Mouse (Mus musculus): ENCODE data around the gene Vmn2r27. TPM values are rescaled to one million over a fixed set of nuclear protein-coding genes. Genes with fewer than 3 reads are reported as not detected.

The Vmn2r27 gene
- polyA plus RNA-seq (2014; fragmentation: Nextera tagmentation; extraction: Ambion mirVana) = not detected in 2 replicates

GRCm38 (mm10) chr6:124231756-124232155, at the start of gene Vmn2r27:
Vmn2r27 (minus strand) TSS chr6:124231856.
- Histone ChIP-seq H3K4me2 (no peak within 1 kb of the TSS), H3K9me3 (ENCODE audit: control insufficient read depth, low read length) (no peaks in the 10 kb centered on the region), H3K9ac (ENCODE audit: low read depth, low read length) (no peak within 1 kb of the TSS), H3K4me1 (replicated peaks; ENCODE audit: control insufficient read depth, insufficient read depth, low read length) (no peaks in the 10 kb centered on the region), H3K4me3 (ENCODE audit: low read depth, low read length) (no peak within 1 kb of the TSS), H3K27me3 (replicated peaks; ENCODE audit: control insufficient read depth, insufficient read depth, low read length) (no peaks in the 10 kb centered on the region), H3K27ac (ENCODE audit: low read depth, low read length) (no peak within 1 kb of the TSS), H3K36me3 (ENCODE audit: control insufficient read depth, insufficient read depth, low read length) (no peaks in the 10 kb centered on the region)
- DNase-seq (ENCODE audit: low spot score) = no peak
- no peak for ATAC-seq (replicated peaks; ENCODE audit: low FRiP score)
- WGBS = 66% methylated on average over 1 of the region's 1 CpGs

GRCm38 (mm10) chr6:124278291-124278690, 46.6 kb upstream of the Vmn2r27 start:
- Histone ChIP-seq H3K36me3 (ENCODE audit: control insufficient read depth, insufficient read depth, low read length) (no peaks in the 10 kb centered on the region), H3K4me1 (replicated peaks; ENCODE audit: control insufficient read depth, insufficient read depth, low read length) (no peaks in the 10 kb centered on the region), H3K27me3 (replicated peaks; ENCODE audit: control insufficient read depth, insufficient read depth, low read length) (no peaks in the 10 kb centered on the region), H3K4me2 (no peak overlapping the region), H3K27ac (ENCODE audit: low read depth, low read length) (no peak overlapping the region), H3K9ac (ENCODE audit: low read depth, low read length) (no peak overlapping the region), H3K9me3 (ENCODE audit: control insufficient read depth, low read length) (no peaks in the 10 kb centered on the region), H3K4me3 (ENCODE audit: low read depth, low read length) (no peak overlapping the region)
- no peak for ATAC-seq (replicated peaks; ENCODE audit: low FRiP score)
- no peak for DNase-seq (ENCODE audit: low spot score)
- 69% methylated on average over 5 of the region's 5 CpGs for WGBS

GRCm38 (mm10) chr6:124277641-124278040, 46.0 kb upstream of the Vmn2r27 start:
- H3K9ac ChIP-seq (ENCODE audit: low read depth, low read length) = no peak overlapping the region
- no peaks in the 10 kb centered on the region for H3K9me3 ChIP-seq (ENCODE audit: control insufficient read depth, low read length)
- no peak overlapping the region for H3K4me2 ChIP-seq
- ATAC-seq (replicated peaks; ENCODE audit: low FRiP score) = no peak
- H3K4me1 ChIP-seq (replicated peaks; ENCODE audit: control insufficient read depth, insufficient read depth, low read length) = no peaks in the 10 kb centered on the region
- no peak overlapping the region for H3K4me3 ChIP-seq (ENCODE audit: low read depth, low read length)
- 80% methylated on average over 5 of the region's 5 CpGs for WGBS
- DNase-seq (ENCODE audit: low spot score) = no peak
- no peak overlapping the region for H3K27ac ChIP-seq (ENCODE audit: low read depth, low read length)
- H3K36me3 ChIP-seq (ENCODE audit: control insufficient read depth, insufficient read depth, low read length) = no peaks in the 10 kb centered on the region
- no peaks in the 10 kb centered on the region for H3K27me3 ChIP-seq (replicated peaks; ENCODE audit: control insufficient read depth, insufficient read depth, low read length)

- no peak; the same call in 1 of the 2 replicates for ATAC-seq (replicated peaks; ENCODE audit: low FRiP score)
Measured at GRCm38 (mm10) chr6:124273231-124273880, 41.7 kb upstream of the Vmn2r27 start.

GRCm38 (mm10) chr6:124262696-124263095, 31.0 kb upstream of the Vmn2r27 start:
- Histone ChIP-seq H3K36me3 (ENCODE audit: control insufficient read depth, insufficient read depth, low read length) (no peaks in the 10 kb centered on the region), H3K4me3 (ENCODE audit: low read depth, low read length) (no peak overlapping the region), H3K4me2 (no peak overlapping the region), H3K9ac (ENCODE audit: low read depth, low read length) (no peak overlapping the region), H3K4me1 (replicated peaks; ENCODE audit: control insufficient read depth, insufficient read depth, low read length) (no peaks in the 10 kb centered on the region), H3K27me3 (replicated peaks; ENCODE audit: control insufficient read depth, insufficient read depth, low read length) (no peaks in the 10 kb centered on the region), H3K27ac (ENCODE audit: low read depth, low read length) (no peak overlapping the region), H3K9me3 (ENCODE audit: control insufficient read depth, low read length) (no peaks in the 10 kb centered on the region)
- ATAC-seq (replicated peaks; ENCODE audit: low FRiP score) = peak; percentile 77
- peak; percentile 51 for DNase-seq (ENCODE audit: low spot score)
- 0% methylated on average over 3 of the region's 3 CpGs for WGBS

More at GRCm38 (mm10) chr6:124273231-124273880, 41.7 kb upstream of the Vmn2r27 start:
- H3K27ac ChIP-seq (ENCODE audit: low read depth, low read length) = no peak overlapping the region
- H3K36me3 ChIP-seq (ENCODE audit: control insufficient read depth, insufficient read depth, low read length) = no peaks in the 10 kb centered on the region
- no peaks in the 10 kb centered on the region for H3K9me3 ChIP-seq (ENCODE audit: control insufficient read depth, low read length)
- no peaks in the 10 kb centered on the region for H3K4me1 ChIP-seq (replicated peaks; ENCODE audit: control insufficient read depth, insufficient read depth, low read length)
- no peak overlapping the region for H3K4me2 ChIP-seq
- H3K4me3 ChIP-seq (ENCODE audit: low read depth, low read length) = no peak overlapping the region
- H3K27me3 ChIP-seq (replicated peaks; ENCODE audit: control insufficient read depth, insufficient read depth, low read length) = no peaks in the 10 kb centered on the region
- 42% methylated on average over 5 of the region's 5 CpGs for WGBS
- H3K9ac ChIP-seq (ENCODE audit: low read depth, low read length) = no peak overlapping the region
- DNase-seq (ENCODE audit: low spot score) = no peak

- no peaks in the 10 kb centered on the region for H3K36me3 ChIP-seq (ENCODE audit: control insufficient read depth, insufficient read depth, low read length)
- H3K4me3 ChIP-seq (ENCODE audit: low read depth, low read length) = no peak overlapping the region
- H3K27me3 ChIP-seq (replicated peaks; ENCODE audit: control insufficient read depth, insufficient read depth, low read length) = no peaks in the 10 kb centered on the region
- H3K9ac ChIP-seq (ENCODE audit: low read depth, low read length) = no peak overlapping the region
- H3K4me2 ChIP-seq = no peak overlapping the region
- H3K27ac ChIP-seq (ENCODE audit: low read depth, low read length) = no peak overlapping the region
- 23% methylated on average over 12 of the region's 14 CpGs for WGBS
- no peaks in the 10 kb centered on the region for H3K9me3 ChIP-seq (ENCODE audit: control insufficient read depth, low read length)
- DNase-seq (ENCODE audit: low spot score) = peak; percentile 67
- no peaks in the 10 kb centered on the region for H3K4me1 ChIP-seq (replicated peaks; ENCODE audit: control insufficient read depth, insufficient read depth, low read length)
- peak; percentile 53; the same call in 1 of the 2 replicates for ATAC-seq (replicated peaks; ENCODE audit: low FRiP score)
Measured at GRCm38 (mm10) chr6:124260198-124260931, 28.7 kb upstream of the Vmn2r27 start.

- Histone ChIP-seq H3K4me3 (ENCODE audit: low read depth, low read length) (no peak overlapping the region), H3K27ac (ENCODE audit: low read depth, low read length) (no peak overlapping the region), H3K9ac (ENCODE audit: low read depth, low read length) (no peak overlapping the region), H3K9me3 (ENCODE audit: control insufficient read depth, low read length) (no peaks in the 10 kb centered on the region), H3K27me3 (replicated peaks; ENCODE audit: control insufficient read depth, insufficient read depth, low read length) (no peaks in the 10 kb centered on the region), H3K4me1 (replicated peaks; ENCODE audit: control insufficient read depth, insufficient read depth, low read length) (no peaks in the 10 kb centered on the region), H3K36me3 (ENCODE audit: control insufficient read depth, insufficient read depth, low read length) (no peaks in the 10 kb centered on the region), H3K4me2 (no peak overlapping the region)
- WGBS = 65% methylated on average over 6 of the region's 6 CpGs
- no peak for ATAC-seq (replicated peaks; ENCODE audit: low FRiP score)
- DNase-seq (ENCODE audit: low spot score) = no peak
Measured at GRCm38 (mm10) chr6:124255721-124256470, 24.2 kb upstream of the Vmn2r27 start.

- Histone ChIP-seq H3K9me3 (ENCODE audit: control insufficient read depth, low read length) (no peaks in the 10 kb centered on the region), H3K27ac (ENCODE audit: low read depth, low read length) (no peak overlapping the region), H3K27me3 (replicated peaks; ENCODE audit: control insufficient read depth, insufficient read depth, low read length) (no peaks in the 10 kb centered on the region), H3K4me1 (replicated peaks; ENCODE audit: control insufficient read depth, insufficient read depth, low read length) (no peaks in the 10 kb centered on the region), H3K9ac (ENCODE audit: low read depth, low read length) (no peak overlapping the region), H3K36me3 (ENCODE audit: control insufficient read depth, insufficient read depth, low read length) (no peaks in the 10 kb centered on the region), H3K4me3 (ENCODE audit: low read depth, low read length) (no peak overlapping the region), H3K4me2 (no peak overlapping the region)
- WGBS = 40% methylated on average over 4 of the region's 4 CpGs
- DNase-seq (ENCODE audit: low spot score) (no peak), ATAC-seq (replicated peaks; ENCODE audit: low FRiP score) (no peak; the same call in 1 of the 2 replicates)
Measured at GRCm38 (mm10) chr6:124202116-124202515, 29.5 kb downstream of the Vmn2r27 start.

All from liver, embryonic 11.5 days (tissue).